Mouse (Mus musculus) limb, embryonic 14.5 days (tissue): Measurements from ENCODE around the gene Map7. TPM values are rescaled to one million over a fixed set of nuclear protein-coding genes. Genes with fewer than 3 reads are reported as not detected.

Experiments
- ATAC-seq: fragments of 200-750 bp; cut with Nextera tagmentation; 2 replicates; pipeline ENCODE4 v1.8.0; 2017; ENCODE audit warnings: low read depth, moderate number of reproducible peaks, moderate TSS enrichment; ENCODE audit not compliant: low FRiP score
- DNase-seq: peaks from one replicate; pipeline ENCODE4 v3.0.0-alpha.2; 2015; ENCODE audit warnings: low spot score
- H3K27ac ChIP-seq: fragments of 300-500 bp; sonication (generic); replicated peaks from 2 replicates; pipeline ENCODE4 v1.5.1; 2014; ENCODE audit warnings: low read depth, mild to moderate bottlenecking, low read length, moderate library complexity, mixed read lengths
- H3K27me3 ChIP-seq: fragments of 300-500 bp; sonication (generic); 2 replicates; pipeline ENCODE4 v1.6.1; 2014; ENCODE audit warnings: low read length, mixed read lengths; ENCODE audit not compliant: control insufficient read depth, insufficient read depth
- H3K36me3 ChIP-seq: fragments of 300-500 bp; sonication (generic); 2 replicates; pipeline ENCODE4 v1.6.1; 2014; ENCODE audit warnings: mild to moderate bottlenecking, low read length, moderate library complexity, mixed read lengths; ENCODE audit not compliant: control insufficient read depth, insufficient read depth
- H3K4me1 ChIP-seq: fragments of 300-500 bp; sonication (generic); 2 replicates; pipeline ENCODE4 v1.6.1; 2014; ENCODE audit warnings: antibody characterized with exemption, low read length, mixed read lengths; ENCODE audit not compliant: control insufficient read depth, insufficient read depth
- H3K4me2 ChIP-seq: fragments of 300-500 bp; sonication (generic); replicated peaks from 2 replicates; pipeline ENCODE4 v1.6.1; 2014; ENCODE audit warnings: low read depth, mild to moderate bottlenecking, low read length, moderate library complexity; ENCODE audit not compliant: severe bottlenecking
- H3K4me3 ChIP-seq: fragments of 300-500 bp; sonication (generic); replicated peaks from 2 replicates; pipeline ENCODE4 v1.5.1; 2014; ENCODE audit warnings: low read length
- H3K9ac ChIP-seq: fragments of 300-500 bp; sonication (generic); 2 replicates; pipeline ENCODE4 v1.6.1; 2014; ENCODE audit warnings: mild to moderate bottlenecking, low read depth, low read length, moderate library complexity; ENCODE audit not compliant: severe bottlenecking
- H3K9me3 ChIP-seq: fragments of 300-500 bp; sonication (generic); 2 replicates; pipeline ENCODE4 v1.6.1; 2016; ENCODE audit warnings: low read length; ENCODE audit not compliant: control insufficient read depth
- POLR2A ChIP-seq: fragments of 200-500 bp; IDR thresholded peaks from 2 replicates; pipeline ENCODE4 v1.8.0; 2012; ENCODE audit warnings: inconsistent platforms, mild to moderate bottlenecking, moderate library complexity, borderline replicate concordance; ENCODE audit not compliant: insufficient read depth, insufficient read length; ENCODE audit errors: extremely low read depth
- WGBS: fragments of 180-500 bp; shearing (Covaris S2); extraction: QIAGEN DNeasy Blood & Tissue Kit; methylation state at CpG from one replicate; pipeline ENCODE4 v1.1.7; 2014; 5-methylcytosine and 5-hydroxymethylcytosine counted together
- polyA plus RNA-seq, 2 experiments: library from polyadenylated mRNA; depleted of rRNA in 1 of 2; stranded (reverse) in 1 of 2; unstranded in 1 of 2; fragments of >200 nt; fragmentation: Nextera tagmentation in 1 of 2; extraction: Ambion mirVana in 1 of 2; gene quantifications; 2 replicates each; pipeline versions ENCODE4 v1.2.1 to v1.2.3; 2012 to 2014

Gene Map7
- polyA plus RNA-seq, 2 experiments: 6.2 to 9.7 TPM

- H3K4me1 ChIP-seq: no peaks in the 10 kb centered on the region
- H3K4me3 ChIP-seq: no peak overlapping the region
- no peak for TF ChIP-seq POLR2A
- no peak overlapping the region for H3K4me2 ChIP-seq
- no peaks in the 10 kb centered on the region for H3K36me3 ChIP-seq
- H3K27ac ChIP-seq: no peak overlapping the region
- ATAC-seq (no peak), DNase-seq (no peak)
- H3K9me3 ChIP-seq: no peaks in the 10 kb centered on the region
- H3K27me3 ChIP-seq: no peaks in the 10 kb centered on the region
- no peak overlapping the region for H3K9ac ChIP-seq
- WGBS: 76% methylated on average over 15 of the region's 15 CpGs
Observed at GRCm38 (mm10) chr10:20257721-20258720, 109.8 kb downstream of the Map7 start.

- Histone ChIP-seq H3K4me3 (no peak overlapping the region), H3K27ac (no peak overlapping the region), H3K4me2 (no peak overlapping the region), H3K9me3 (no peaks in the 10 kb centered on the region), H3K36me3 (no peaks in the 10 kb centered on the region), H3K9ac (no peak overlapping the region), H3K4me1 (no peaks in the 10 kb centered on the region), H3K27me3 (no peaks in the 10 kb centered on the region)
- TF ChIP-seq POLR2A: no peak
- ATAC-seq (no peak), DNase-seq (no peak)
- WGBS: 70% methylated on average over 2 of the region's 2 CpGs
Observed at GRCm38 (mm10) chr10:20259476-20259875, 111.2 kb downstream of the Map7 start.

- no peak for ATAC-seq
- WGBS: 84% methylated on average over 6 of the region's 6 CpGs
- no peak overlapping the region for H3K27ac ChIP-seq
- H3K9me3 ChIP-seq: no peaks in the 10 kb centered on the region
- no peaks in the 10 kb centered on the region for H3K4me1 ChIP-seq
- H3K9ac ChIP-seq: no peak overlapping the region
- no peak for DNase-seq
- H3K4me2 ChIP-seq: no peak overlapping the region
- no peaks in the 10 kb centered on the region for H3K36me3 ChIP-seq
- H3K27me3 ChIP-seq: no peaks in the 10 kb centered on the region
- no peak overlapping the region for H3K4me3 ChIP-seq
- no peak for TF ChIP-seq POLR2A
Observed at GRCm38 (mm10) chr10:20262896-20263295, 114.6 kb downstream of the Map7 start.

GRCm38 (mm10) chr10:20264479-20264878 is 116.2 kb downstream of the Map7 start:
- DNase-seq (no peak), ATAC-seq (no peak)
- no peaks in the 10 kb centered on the region for H3K4me1 ChIP-seq
- H3K4me2 ChIP-seq: no peak overlapping the region
- H3K27ac ChIP-seq: no peak overlapping the region
- H3K27me3 ChIP-seq: no peaks in the 10 kb centered on the region
- H3K9me3 ChIP-seq: no peaks in the 10 kb centered on the region
- TF ChIP-seq POLR2A: no peak
- no peak overlapping the region for H3K9ac ChIP-seq
- H3K36me3 ChIP-seq: no peaks in the 10 kb centered on the region
- no peak overlapping the region for H3K4me3 ChIP-seq
- 91% methylated on average over 7 of the region's 7 CpGs for WGBS

- no peak for DNase-seq
- Histone ChIP-seq H3K27ac (no peak overlapping the region), H3K36me3 (no peaks in the 10 kb centered on the region), H3K9ac (no peak overlapping the region), H3K4me2 (no peak overlapping the region), H3K4me1 (no peaks in the 10 kb centered on the region), H3K27me3 (no peaks in the 10 kb centered on the region), H3K4me3 (no peak overlapping the region), H3K9me3 (no peaks in the 10 kb centered on the region)
- ATAC-seq: no peak
- no peak for TF ChIP-seq POLR2A
- 64% methylated on average over 10 of the region's 10 CpGs for whole genome bisulfite sequencing
Observed at GRCm38 (mm10) chr10:20267032-20267431, 118.8 kb downstream of the Map7 start.

- no peak for ATAC-seq
Observed at GRCm38 (mm10) chr10:20268945-20269344, 120.7 kb downstream of the Map7 start.

More at GRCm38 (mm10) chr10:20268945-20269344, 120.7 kb downstream of the Map7 start:
- no peak for DNase-seq
- H3K4me1 ChIP-seq: no peaks in the 10 kb centered on the region
- H3K36me3 ChIP-seq: no peaks in the 10 kb centered on the region
- H3K9me3 ChIP-seq: no peaks in the 10 kb centered on the region
- WGBS: 24% methylated on average over 7 of the region's 7 CpGs
- no peak overlapping the region for H3K4me3 ChIP-seq
- no peaks in the 10 kb centered on the region for H3K27me3 ChIP-seq
- H3K27ac ChIP-seq: no peak overlapping the region
- H3K4me2 ChIP-seq: no peak overlapping the region
- no peak overlapping the region for H3K9ac ChIP-seq
- TF ChIP-seq POLR2A: no peak
